Mouse (Mus musculus): ENCODE data around the gene Osbpl10. TPM values are rescaled to one million over a fixed set of nuclear protein-coding genes. Genes with fewer than 3 reads are reported as not detected.

Gene Osbpl10
- 10.9 and 14.9 TPM in 2 replicates for polyA plus RNA-seq (2012; rRNA removed; ENCODE audit: low replicate concordance)

GRCm38 (mm10) chr9:114978281-114979111 lies at the start of gene Osbpl10:
Gene Osbpl10 (plus strand): TSS chr9:114978569.

GRCm38 (mm10) chr9:114933723-114934171 lies 44.6 kb upstream of the Osbpl10 start, which contains the start of gene Gpd1l:
Gene Gpd1l (minus strand): TSS chr9:114933987.

GRCm38 (mm10) chr9:114982689-114983360 lies 4.5 kb downstream of the Osbpl10 start, which contains the start of gene Rps27rt:
Gene Rps27rt (minus strand): TSS chr9:114982739.

Other genes starting within 250 kb of the Osbpl10 start
- gene Cmtm6, start 247.5 kb upstream of the Osbpl10 start, polyA plus RNA-seq (2012; rRNA removed; ENCODE audit: low replicate concordance) = 34.5 and 46.1 TPM in 2 replicates
- 96.6 and 104 TPM in 2 replicates for gene Cmtm7, start 196.7 kb upstream of the Osbpl10 start, polyA plus RNA-seq (2012; rRNA removed; ENCODE audit: low replicate concordance)
- 7.4 and 33.9 TPM in 2 replicates for gene Cmtm8, start 134.4 kb upstream of the Osbpl10 start, polyA plus RNA-seq (2012; rRNA removed; ENCODE audit: low replicate concordance)
- gene Gpd1l, start 44.6 kb upstream of the Osbpl10 start, polyA plus RNA-seq (2012; rRNA removed; ENCODE audit: low replicate concordance) = 13.3 and 15.4 TPM in 2 replicates
- gene Rps27rt, start 4.2 kb downstream of the Osbpl10 start, polyA plus RNA-seq (2012; rRNA removed; ENCODE audit: low replicate concordance) = 3.4 and 9.2 TPM in 2 replicates

Measured in duodenum, adult 2 months (tissue).